Mouse (Mus musculus): ENCODE measurements around the gene Ace3. TPM values are rescaled to one million over a fixed set of nuclear protein-coding genes. Genes with fewer than 3 reads are reported as not detected.
"Not testable (repeated sequence)": the region's sequence is repeated elsewhere in the genome, so short reads cannot be mapped to it uniquely, and the experiment has no call there.

Gene Ace3
- total RNA-seq, 2 experiments from 2014 or later = not detected

DNA sequence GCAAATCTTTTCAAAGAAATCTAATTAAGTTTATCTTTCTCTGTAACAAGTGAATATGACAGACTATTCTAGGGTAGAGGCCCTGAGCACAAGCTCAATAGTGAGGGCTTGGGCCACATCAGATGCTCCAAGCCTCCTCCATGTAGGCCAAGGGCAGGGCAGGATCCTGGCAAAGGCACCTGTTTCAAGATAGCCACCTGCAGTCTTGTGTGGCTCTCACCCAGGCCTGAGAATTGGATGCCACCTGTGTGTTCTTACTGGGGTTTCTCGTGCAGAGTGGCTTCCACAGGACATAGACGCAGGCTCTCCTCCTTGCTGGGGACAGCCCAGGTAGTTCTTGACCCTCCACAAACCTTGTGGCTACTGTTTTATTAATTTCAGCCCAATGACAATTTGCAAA is 16.2 kb upstream of the Ace3 start:
- no peak for DNase-seq (ENCODE audit: low spot score in 2 of 2)

DNA sequence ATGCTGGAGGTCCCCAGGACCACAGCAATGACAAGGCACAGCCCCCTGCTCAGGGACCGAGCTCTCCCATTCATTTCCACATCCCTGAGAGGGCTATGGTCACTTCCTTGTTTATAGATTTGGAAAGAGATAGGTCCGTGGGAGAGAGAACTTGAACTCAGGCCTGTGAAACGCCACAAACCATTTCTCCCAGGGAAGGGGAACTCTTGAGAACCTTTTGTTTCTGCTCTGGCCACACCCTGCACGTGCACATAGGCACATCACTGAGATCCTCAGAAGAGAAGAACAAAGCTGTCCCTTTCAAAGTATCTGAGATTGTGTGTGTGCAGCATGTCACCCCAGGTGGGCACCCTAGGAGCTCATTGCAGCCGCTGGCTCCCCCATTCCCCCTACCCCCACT is 15.8 kb upstream of the Ace3 start:
- no peak for DNase-seq (ENCODE audit: low spot score in 2 of 2)

DNA sequence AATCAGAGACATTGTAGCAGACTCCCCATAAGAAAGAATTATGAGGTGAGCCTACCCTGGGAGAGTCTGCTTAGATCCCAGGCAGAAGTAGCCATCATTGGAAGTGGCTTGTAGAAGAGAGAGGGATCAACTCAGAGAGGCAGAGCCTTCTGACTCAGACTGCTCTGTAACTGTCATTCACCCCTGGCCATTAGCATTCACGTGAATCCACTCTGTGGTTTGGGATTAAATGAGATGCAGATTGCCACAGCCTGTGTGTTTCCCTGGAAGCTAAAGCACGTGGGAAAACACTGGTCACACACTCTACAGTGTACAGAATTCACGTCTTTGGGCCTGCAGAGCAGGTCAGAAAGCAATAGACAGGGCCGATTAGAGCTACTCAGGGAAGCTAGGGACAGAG is 10.0 kb upstream of the Ace3 start:
- no peak for DNase-seq (ENCODE audit: low spot score in 2 of 2)

DNA sequence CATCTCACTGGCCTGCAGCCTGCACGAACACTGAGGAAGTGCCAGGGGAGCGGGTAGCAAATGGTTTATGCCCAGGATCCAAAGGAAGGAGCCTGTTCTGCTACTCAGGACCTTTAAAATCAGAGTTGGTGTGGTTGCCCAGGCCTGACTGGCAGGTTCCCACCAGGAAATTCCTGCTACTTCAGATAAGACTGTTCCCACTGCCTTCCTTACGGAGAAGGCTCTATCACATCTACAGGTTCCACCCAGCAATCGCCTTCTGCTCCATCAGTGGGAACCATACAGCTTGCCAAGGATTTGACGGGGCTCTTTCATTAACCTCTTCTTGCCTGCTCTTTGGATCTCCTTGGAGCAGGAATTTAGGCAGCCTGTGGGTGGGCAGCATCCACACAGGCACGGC is 7.0 kb upstream of the Ace3 start:
- no peak for DNase-seq (ENCODE audit: low spot score in 2 of 2)

DNA sequence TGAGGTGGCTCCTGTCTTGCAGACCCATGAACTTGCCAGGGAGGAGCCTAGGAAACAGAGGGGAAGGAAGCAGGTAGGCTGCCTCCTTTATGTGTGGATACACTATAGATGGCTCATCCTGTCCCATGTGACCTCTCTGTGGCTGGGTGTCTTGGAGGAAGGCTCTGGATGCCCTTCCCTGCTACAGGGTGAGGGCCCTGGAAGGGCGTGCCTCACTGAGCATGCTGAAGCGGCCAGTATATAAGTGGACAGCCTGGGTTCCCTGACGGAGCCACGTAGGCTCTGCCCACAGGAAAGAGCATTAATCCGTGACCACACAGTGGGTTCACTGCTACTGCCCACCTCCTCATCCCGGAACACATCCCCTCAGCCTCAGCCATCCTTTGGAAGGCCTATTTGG is 5.0 kb upstream of the Ace3 start:
- no peak for DNase-seq (ENCODE audit: low spot score in 2 of 2)

DNA sequence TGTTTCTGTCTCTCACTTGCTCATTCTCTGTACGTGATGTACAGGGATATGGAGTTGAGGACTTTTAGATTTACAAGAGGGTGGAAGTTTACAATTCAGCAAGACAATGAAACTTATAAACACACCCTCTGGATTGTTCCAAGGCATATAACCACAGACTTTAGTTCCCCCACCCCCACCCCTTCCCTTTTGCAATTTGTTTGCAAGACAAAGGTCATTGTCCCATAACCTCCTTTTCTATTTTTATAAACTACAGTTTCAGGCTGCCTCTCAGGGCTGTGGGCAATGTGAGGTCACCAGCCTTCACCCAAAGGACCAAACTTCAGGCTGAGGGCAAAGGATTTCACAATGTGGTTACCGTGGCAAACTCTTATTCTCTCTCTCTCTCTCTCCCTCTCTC is 4.2 kb upstream of the Ace3 start:
- no peak for DNase-seq (ENCODE audit: low spot score in 2 of 2)

DNA sequence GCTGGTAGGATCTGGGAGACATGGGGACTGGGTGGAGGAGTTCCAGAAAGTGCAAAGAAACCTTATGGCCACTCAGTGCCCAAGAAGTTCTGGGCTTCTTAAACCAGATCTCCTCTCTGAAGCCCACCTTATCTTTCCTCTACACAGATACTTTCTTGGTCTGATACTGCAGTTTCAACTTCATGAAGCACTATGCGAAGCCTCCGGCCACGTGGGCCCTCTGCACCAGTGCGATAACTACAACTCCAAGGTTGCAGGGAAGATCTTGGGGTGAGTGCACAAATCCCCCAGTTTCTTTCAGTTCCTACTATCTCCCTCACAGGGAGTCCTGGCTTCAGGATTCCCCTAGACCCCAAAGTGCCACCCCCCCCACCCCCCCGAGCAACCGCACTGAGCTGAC is 5.6 kb downstream of the Ace3 start:
- DNase-seq (ENCODE audit: low spot score in 2 of 2) = no peak

DNA sequence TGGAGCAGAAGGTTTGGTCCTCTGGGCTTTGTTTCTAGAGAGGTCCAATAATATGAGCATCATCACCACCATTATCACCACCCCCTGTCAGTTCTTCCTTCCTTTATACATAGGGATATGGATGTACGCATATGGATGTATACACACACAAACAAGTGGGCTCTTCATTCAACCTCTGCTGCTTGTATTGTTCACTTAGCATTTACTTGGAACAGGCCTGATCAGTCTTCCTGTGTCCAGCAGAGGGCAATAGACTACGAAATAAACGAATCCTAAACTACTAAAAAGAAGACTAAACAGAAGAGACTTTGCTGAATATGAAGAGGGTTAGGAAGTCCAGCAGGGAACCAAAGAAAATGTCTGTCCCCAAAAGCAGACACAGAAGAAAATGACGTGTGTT is 7.2 kb downstream of the Ace3 start:
- peak in 1 of 2 experiments; percentile 68 for DNase-seq (ENCODE audit: low spot score in 2 of 2)

DNA sequence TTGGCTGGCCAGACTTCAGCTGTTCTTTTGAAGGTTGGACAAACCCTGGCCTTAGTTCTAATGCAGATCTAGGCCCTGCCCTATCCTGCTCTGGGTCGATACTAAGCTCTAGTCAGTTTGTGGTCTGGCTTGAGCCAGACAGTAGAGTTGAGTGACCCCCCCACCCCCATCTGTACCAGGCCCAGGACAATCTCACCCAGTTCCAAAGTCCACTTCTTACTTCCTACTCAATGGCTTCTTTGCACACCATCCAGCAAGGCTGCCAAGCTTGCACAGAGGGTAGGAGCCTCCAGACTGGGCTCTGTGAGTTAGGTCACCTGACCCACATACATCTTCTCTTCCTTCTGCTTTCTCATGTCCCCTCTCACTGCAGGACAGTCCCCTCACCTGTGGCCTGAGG is 10.1 kb downstream of the Ace3 start:
- no peak for DNase-seq (ENCODE audit: low spot score in 2 of 2)

DNA sequence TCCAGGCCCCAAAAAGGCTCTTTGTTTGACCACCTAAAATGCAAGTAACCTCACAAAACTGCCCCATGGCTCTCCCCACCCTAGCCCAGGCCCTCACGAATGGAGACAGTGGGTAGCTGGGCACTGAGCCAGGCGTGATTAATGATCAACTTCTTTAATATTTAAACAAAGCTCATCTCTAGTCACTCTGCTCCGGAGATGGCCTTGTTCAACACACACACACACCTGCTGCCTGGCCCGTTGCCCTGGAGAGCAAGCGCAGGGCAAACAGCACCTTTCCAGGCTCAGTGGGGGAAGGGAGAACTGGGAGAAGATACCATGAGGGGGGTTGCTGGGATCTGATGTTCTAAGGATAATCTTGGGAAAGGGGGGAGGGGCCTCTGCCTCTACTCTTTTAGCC is 11.5 kb downstream of the Ace3 start:
- DNase-seq (ENCODE audit: low spot score in 2 of 2) = no peak

DNA sequence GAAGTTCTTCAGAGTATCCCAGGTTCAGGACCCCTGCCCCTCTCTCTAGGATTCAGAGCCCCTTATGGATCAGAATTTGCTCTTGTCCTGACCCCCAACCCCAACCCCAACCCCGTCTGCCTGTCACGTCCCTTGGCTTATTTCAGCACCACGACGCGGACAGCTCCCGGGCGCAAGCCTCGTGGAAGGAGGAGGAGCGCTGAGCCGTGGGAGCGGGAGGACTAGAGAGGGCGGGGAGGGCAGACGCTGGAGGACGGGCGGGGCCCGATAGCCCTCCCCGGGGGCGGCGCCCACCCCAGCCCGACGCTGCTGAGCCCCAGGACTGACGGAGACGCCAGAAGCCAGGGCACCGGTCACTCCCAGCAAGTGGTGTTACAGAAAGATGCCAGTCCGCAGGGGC is 13.3 kb downstream of the Ace3 start, which contains the start of gene Kcnh6:
TSS of gene Kcnh6 (plus strand) at position 304 of the 400 bp plus-strand sequence.
- no peak for DNase-seq (ENCODE audit: low spot score in 2 of 2)

DNA sequence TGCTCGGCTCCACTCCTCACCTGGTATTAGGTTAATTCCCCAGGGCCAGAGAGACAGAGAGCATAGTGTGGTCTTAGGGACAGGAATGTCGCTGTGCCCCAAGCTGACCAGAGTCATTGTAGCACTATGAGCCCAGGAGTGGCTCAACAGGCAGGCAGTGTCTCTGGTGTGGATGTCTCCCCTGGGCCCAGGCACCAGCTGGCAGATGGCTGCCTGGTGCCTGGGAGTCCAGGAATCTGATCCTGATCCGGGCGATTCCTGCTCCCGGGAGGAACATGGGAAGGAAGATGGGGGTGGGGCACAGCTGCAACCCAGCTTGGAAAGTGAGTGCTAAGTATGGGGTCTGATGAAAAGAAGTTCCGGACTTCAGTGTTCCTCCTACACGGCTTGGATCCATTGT is 18.2 kb downstream of the Ace3 start:
- no peak for DNase-seq (ENCODE audit: low spot score in 2 of 2)

DNA sequence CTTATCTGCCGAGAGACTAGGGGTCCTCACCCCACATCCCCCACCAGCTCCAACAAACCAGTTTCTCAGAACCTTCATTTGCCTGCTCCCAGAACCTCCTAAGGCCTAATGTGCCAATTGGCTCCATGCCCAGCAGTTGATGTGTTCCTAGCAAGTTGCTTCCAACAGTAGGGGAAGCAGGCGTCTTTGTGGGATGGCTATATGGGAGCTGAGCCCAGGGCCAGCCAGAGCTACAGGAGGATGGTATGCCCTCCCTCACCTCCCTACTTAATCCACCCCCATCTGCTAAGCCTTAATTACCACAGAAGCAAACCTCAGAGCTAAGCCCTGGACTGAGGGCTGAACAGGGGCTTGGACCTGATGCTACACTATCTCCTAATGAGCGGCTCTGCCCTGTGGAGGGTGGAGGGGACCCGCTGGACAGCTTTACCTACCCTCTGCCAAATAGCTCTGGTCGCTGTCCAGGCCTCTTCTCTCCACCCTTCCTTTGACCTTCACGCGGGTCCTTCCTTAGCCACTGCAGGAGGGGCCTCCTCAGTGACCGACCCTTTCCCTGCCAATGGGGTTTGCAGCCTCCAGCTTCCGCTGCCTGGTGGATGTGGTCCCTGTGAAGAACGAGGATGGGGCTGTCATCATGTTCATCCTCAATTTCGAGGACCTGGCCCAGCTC is 19.2 kb downstream of the Ace3 start:
- peak in 1 of 2 experiments; percentile 60 for DNase-seq (ENCODE audit: low spot score in 2 of 2)

DNA sequence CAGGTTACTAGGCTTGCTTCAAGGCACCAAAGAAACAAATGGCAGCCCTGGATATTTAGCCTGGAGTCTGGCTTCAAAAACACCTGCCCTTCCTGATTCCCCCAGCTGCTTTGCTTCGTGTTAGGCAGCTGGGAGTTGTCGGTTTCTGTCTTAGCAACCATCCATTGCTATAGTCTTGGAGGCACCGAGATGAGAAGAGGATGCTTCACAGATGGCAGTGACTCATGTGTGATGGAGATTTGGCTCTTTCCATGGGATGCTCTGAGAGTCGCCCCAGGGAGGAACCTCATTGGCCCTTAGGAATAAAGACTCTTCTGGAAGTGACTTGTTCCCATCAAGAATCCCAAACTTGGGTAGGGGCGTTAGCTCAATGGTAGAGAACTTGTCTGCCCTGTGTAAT is 22.0 kb downstream of the Ace3 start:
- DNase-seq (ENCODE audit: low spot score in 2 of 2) = peak in 1 of 2 experiments; percentile 28

DNA sequence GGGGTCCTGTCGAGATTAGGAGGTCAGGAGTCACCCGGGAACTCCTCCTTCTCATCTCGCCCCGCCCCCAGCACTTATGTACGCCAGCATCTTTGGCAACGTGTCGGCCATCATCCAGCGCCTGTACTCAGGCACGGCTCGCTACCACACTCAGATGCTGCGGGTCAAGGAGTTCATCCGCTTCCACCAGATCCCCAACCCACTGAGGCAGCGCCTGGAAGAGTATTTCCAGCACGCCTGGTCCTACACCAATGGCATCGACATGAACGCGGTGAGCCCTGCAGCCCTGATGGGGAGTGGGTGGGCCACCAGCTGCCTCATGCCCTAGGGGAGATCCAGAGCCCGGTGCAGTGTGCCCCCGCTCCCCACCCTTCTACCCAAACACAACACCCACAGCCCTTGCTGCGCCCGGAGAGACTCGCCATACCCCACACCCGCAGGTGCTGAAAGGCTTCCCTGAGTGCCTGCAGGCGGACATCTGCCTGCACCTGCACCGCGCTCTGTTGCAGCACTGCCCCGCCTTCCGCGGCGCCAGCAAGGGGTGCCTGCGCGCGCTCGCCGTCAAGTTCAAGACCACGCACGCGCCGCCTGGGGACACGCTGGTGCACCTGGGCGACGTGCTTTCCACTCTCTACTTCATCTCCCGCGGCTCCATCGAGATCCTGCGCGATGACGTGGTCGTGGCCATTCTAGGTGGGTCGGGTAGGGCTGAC is 25.7 kb downstream of the Ace3 start:
- DNase-seq (ENCODE audit: low spot score in 2 of 2) = peak; percentile 47 to 71

DNA sequence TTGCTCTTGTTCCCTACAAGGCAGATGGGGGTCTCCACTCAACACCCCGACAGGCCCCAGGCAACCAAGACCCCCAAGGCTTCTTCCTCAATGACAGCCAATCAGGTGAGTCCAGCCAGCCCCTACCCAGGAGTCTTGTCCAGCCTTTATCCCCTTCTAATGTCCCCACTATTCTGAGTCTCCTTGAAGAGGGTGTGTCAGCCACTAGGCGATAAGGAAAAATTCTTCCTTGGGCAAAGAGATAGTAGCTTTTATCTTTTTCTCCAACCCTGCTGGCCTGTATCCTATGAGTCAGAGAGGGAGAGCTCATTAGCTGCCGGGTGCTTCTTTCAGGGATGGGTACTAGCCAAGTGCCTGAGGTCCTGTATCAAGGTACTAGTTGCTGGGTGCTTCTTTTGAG is 31.3 kb downstream of the Ace3 start:
- no peak for DNase-seq (ENCODE audit: low spot score in 2 of 2)

DNA sequence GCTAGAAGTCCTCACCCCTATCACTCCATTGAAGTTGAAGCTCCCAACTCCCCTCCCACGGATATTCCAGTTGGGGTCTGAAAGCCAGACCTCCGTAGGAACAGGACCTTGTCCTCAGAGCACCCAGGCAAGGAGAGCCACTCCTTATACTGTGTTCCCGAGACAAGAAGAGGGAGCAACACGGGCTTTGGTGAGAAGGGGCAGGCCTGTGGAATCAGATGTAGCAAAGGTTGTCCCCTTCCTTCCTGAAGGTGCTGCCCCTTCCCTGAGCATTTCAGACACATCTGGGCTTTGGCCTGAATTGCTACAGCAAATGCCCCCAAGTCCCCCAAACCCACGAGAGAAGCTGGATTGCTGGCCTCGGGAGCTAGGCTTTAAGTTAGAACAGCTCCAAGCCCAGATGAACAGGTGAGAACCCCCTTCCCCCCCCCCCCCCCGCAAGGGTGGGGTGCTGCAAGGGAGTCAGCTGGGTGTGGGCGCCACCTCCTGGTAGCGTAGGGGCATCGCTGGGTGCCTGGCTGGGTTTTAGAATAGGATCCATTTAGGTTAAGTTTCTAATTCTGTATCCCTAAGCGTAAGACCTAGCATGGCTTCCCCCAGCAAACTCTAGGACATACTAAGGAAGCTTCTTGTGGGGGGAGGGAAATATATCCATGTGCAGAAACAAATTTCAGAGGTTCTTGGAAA is 32.1 kb downstream of the Ace3 start:
- peak; percentile 41 to 82 for DNase-seq (ENCODE audit: low spot score in 2 of 2)

DNA sequence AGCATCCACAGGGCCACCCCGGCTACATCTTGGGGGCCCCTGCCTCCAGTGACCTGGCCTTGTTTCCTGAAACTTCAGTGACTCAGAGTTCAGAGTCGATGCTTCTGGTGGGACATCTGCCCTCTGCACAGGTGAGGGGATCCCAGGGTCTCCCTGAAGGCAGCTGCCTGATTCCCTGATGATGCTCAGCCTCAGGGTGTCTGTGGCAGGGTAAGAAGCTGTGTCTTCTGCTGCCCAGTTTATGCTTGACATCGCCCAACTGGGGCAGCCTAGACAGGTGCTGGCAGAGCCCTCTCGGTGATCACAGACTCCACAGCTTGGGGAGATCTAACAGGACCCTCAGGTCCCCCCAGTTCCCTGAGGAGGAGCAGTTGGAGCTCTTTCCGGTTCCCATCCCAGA is 33.1 kb downstream of the Ace3 start:
- no peak for DNase-seq (ENCODE audit: low spot score in 2 of 2)

DNA sequence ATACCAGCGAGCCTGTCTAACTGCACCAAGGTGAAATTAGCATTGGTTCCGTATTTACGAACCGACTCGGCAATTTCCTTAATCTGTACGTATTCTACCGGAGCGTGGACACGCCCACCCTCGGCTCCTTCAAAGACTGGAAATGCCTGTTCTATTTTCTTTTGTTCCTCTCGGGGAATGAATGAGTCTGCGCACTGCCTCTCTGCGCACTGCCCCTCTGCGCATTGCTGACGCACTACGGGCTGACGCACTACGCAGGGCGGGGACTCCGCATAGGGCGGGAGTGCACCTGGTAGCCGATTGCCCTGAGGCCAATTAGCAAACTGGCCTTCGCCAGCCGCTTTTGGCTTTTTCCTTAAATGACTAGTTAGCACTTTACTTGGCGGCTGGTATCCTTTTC is 37.6 kb downstream of the Ace3 start:
- DNase-seq (ENCODE audit: low spot score in 2 of 2) = not testable (repeated sequence)

DNA sequence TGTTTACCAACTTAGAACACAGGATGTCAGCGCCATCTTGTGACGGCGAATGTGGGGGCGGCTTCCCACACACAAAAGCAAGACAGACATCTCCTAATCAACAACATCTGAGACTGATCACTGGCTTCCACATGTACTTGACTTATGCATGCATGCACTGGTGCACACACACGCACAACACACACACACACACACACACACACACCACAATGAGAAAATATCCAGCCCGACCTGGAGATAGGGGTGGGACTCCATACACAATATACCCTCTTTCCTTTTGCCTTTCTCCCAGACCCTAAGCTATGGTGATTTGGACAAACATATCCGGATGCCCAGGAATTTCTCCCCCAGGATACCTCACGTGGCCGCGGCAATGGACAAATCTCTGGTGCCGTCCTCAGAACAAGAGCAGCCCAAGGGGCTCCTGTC is 39.0 kb downstream of the Ace3 start:
- DNase-seq (ENCODE audit: low spot score in 2 of 2) = peak in 1 of 2 experiments; percentile 55

DNA sequence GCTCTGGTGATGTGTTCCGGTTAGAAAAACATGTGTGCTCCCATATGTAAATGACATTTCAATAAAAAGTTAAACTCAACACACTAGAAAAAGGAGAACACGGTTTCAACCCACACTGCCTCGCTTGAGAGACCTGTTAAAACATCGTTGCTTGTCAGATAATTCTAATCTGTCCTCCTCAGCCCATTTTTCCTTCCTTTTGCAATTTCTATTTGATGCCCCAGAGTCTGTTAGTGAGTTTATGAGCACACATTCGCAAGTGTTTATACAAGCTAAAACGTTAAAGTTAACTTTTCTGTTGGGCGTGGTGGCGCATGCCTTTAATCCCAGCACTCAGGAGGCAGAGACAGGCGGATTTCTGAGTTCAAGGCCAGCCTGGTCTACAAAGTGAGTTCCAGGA is 40.5 kb downstream of the Ace3 start:
- DNase-seq (ENCODE audit: low spot score in 2 of 2) = no peak

Measured in layer of hippocampus, adult 18-20 months (tissue).